Mouse (Mus musculus) heart, postnatal 0 days (tissue): ENCODE measurements around the gene Hcn2. TPM values are rescaled to one million over a fixed set of nuclear protein-coding genes. Genes with fewer than 3 reads are reported as not detected.
A peak's percentile ranks its signal among the peaks of the same experiment; 100 is the strongest.

ENCODE experiments used
- ATAC-seq: fragments of 200-750 bp; cut with Nextera tagmentation; 2 replicates; pipeline ENCODE4 v1.8.0; 2017; ENCODE audit warnings: low read depth, moderate number of reproducible peaks, moderate library complexity; ENCODE audit not compliant: insufficient read depth
- DNase-seq: peaks from one replicate; pipeline ENCODE4 v3.0.0-alpha.2; 2016; ENCODE audit warnings: low spot score
- H3K27ac ChIP-seq: fragments of 300-500 bp; sonication (generic); 2 replicates; pipeline ENCODE4 v1.5.1; 2014; ENCODE audit warnings: low read depth, mild to moderate bottlenecking
- H3K27me3 ChIP-seq: fragments of 300-500 bp; sonication (generic); 2 replicates; pipeline ENCODE4 v1.6.1; 2014; ENCODE audit warnings: low read length, mixed read lengths; ENCODE audit not compliant: control insufficient read depth, insufficient read depth
- H3K36me3 ChIP-seq: fragments of 300-500 bp; sonication (generic); replicated peaks from 2 replicates; pipeline ENCODE4 v1.6.1; 2014; ENCODE audit warnings: low read length, mixed read lengths; ENCODE audit not compliant: control insufficient read depth, insufficient read depth
- H3K4me1 ChIP-seq: fragments of 300-500 bp; sonication (generic); 2 replicates; pipeline ENCODE4 v1.6.1; 2014; ENCODE audit warnings: antibody characterized with exemption; ENCODE audit not compliant: control insufficient read depth, insufficient read depth
- H3K4me2 ChIP-seq: fragments of 300-500 bp; sonication (generic); 2 replicates; pipeline ENCODE4 v1.6.1; 2014; ENCODE audit warnings: low read depth, mild to moderate bottlenecking, low read length, moderate library complexity
- H3K4me3 ChIP-seq: fragments of 300-500 bp; sonication (generic); 2 replicates; pipeline ENCODE4 v1.5.1; 2014; ENCODE audit warnings: low read depth, low read length
- H3K9ac ChIP-seq: fragments of 300-500 bp; sonication (generic); replicated peaks from 2 replicates; pipeline ENCODE4 v1.6.1; 2014; ENCODE audit warnings: low read depth, low read length, mixed read lengths
- H3K9me3 ChIP-seq: fragments of 300-500 bp; sonication (generic); replicated peaks from 2 replicates; pipeline ENCODE4 v1.6.1; 2016; ENCODE audit warnings: low read length; ENCODE audit not compliant: control insufficient read depth
- CTCF ChIP-seq: IDR thresholded peaks from 2 replicates; pipeline ENCODE4 v1.5.1; 2016; ENCODE audit warnings: antibody characterized with exemption, control low read depth, low read depth
- EP300 ChIP-seq: IDR thresholded peaks from 2 replicates; pipeline ENCODE4 v1.6.1; 2016; ENCODE audit warnings: antibody characterized with exemption, low read depth
- WGBS: fragments of 180-500 bp; shearing (Covaris S2); extraction: QIAGEN DNeasy Blood & Tissue Kit; methylation state at CpG from one replicate; pipeline ENCODE4 v1.1.7; 2014; 5-methylcytosine and 5-hydroxymethylcytosine counted together
- polyA plus RNA-seq: library from polyadenylated mRNA; unstranded; fragments of >200 nt; fragmentation: Nextera tagmentation; extraction: Ambion mirVana; gene quantifications from 2 replicates; pipeline ENCODE4 v1.2.1, GENCODE M21; 2015
- total RNA-seq: library from RNA; depleted of rRNA; stranded (reverse); fragments of >200 nt; gene quantifications from 2 replicates; pipeline ENCODE4 v1.2.3, GENCODE M21; 2014; ENCODE audit warnings: low replicate concordance

Gene Hcn2
- total and polyA plus RNA-seq, 2 experiments from 2014 or later = 0.45 to 3.5 TPM

DNA sequence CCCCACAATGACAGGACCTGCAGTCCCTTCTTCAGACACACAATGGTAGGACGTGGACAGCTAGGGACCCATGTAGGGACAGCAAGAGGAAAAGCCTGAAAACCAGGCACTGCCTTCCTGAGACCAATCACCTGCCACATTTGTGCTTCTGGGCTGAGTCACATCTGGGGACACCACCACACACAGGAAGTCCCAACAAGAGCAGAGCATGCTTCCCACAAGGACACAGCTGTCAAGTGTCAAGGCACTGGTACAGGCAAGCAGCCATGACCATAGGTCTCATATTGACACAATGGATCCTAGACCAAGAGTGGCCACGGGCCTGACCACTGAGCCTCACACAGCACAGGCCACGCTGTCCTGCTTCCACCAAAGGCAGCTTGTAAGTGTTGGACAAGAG lies 46.4 kb downstream of the Hcn2 start:
- Histone ChIP-seq H3K4me2 (no peak overlapping the region), H3K4me1 (peaks cover 31% of the 10 kb centered on the region), H3K9me3 (no peaks in the 10 kb centered on the region), H3K27me3 (no peaks in the 10 kb centered on the region), H3K27ac (no peak overlapping the region), H3K36me3 (peaks cover 36% of the 10 kb centered on the region), H3K4me3 (no peak overlapping the region), H3K9ac (no peak overlapping the region)
- no peak for TF ChIP-seq EP300
- no peak for TF ChIP-seq CTCF
- ATAC-seq = no peak
- no peak for DNase-seq
- 78% methylated on average over 3 of the region's 3 CpGs for WGBS

DNA sequence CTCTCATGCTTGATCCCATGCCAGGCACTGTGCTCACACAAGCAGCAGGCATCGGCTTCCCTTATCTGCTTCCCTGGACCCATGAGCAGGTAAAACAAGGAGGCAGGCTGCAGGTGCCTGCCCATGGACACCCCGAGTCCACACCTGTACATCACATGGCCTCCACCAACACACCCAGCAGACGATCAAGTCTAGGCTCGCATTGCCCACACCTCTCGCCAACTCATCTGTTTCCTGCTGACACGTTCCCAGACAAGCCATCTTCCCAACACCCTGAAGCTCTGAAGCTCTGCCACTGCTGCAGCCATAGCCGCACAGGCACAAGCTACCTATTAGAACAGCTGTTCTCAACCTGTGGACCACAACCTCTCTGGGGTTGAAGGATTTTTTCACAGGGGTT lies 47.8 kb downstream of the Hcn2 start:
- DNase-seq (no peak), ATAC-seq (no peak)
- Histone ChIP-seq H3K27me3 (no peaks in the 10 kb centered on the region), H3K9ac (peak overlapping the region; percentile 9; the same call in 1 of the 2 replicates), H3K36me3 (peaks cover 22% of the 10 kb centered on the region), H3K9me3 (no peaks in the 10 kb centered on the region), H3K4me1 (peaks cover 31% of the 10 kb centered on the region), H3K27ac (peak overlapping the region; percentile 18; the same call in 1 of the 2 replicates), H3K4me2 (no peak overlapping the region), H3K4me3 (no peak overlapping the region)
- TF ChIP-seq CTCF (no peak), EP300 (no peak)
- 47% methylated on average over 7 of the region's 7 CpGs for WGBS

DNA sequence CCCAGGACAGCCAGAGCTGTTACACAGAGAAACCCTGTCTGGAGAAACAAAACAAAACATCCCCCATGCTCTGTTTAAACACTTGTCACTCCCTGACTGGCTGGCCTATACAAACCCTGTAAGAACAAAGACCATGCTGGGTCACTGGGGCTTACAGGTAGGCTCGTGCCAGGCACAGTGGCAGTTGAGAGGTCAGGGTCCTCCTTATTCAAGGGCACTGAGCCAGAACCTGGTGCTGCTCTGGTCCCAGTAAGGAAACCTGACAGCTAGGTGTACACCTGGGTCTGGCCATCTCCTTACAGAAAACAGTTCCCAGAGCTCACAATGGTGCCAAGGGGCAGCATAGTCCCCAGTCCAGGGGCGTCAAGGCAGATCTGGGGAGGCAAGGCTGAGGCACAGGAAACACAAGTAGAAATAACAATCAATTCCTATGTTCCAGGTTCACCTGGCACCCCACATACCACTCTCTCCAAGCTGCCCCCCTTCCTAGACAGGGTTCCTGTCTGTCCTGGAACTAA lies 48.9 kb downstream of the Hcn2 start:
- Histone ChIP-seq H3K27me3 (no peaks in the 10 kb centered on the region), H3K36me3 (peaks cover 20% of the 10 kb centered on the region), H3K4me3 (no peak overlapping the region), H3K27ac (no peak overlapping the region), H3K4me2 (peak overlapping the region; percentile 77; the same call in 1 of the 2 replicates), H3K4me1 (peaks cover 31% of the 10 kb centered on the region), H3K9ac (peak overlapping the region; percentile 87), H3K9me3 (no peaks in the 10 kb centered on the region)
- no peak for ATAC-seq
- TF ChIP-seq EP300 (no peak), CTCF (no peak)
- 79% methylated on average over 2 of the region's 2 CpGs for WGBS
- DNase-seq = no peak

DNA sequence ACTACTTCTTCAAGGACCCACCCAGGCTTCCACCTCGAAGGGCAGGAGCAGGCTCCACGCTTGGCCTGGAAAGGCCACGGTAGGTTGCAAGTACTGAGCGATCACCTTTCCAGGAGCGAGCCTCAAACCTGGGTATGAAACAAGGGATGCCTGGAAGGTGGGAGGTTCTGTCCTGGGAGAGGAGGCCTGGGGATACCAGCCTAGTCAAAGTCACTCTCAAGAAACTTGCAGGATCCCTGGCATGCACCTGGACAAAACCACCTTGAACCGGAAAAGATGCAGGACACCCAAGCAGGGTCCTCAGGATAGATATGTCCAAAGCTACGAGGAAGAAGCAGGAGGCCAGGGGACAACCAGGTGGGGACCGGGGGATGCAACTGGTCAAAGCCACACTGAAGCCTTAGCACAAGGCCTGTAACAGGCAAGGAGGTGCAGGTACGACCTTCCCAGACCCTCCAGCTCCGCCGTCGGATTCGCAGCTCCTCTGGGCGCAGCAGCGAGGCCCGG lies 49.6 kb downstream of the Hcn2 start:
- peak overlapping the region; percentile 91 for H3K27ac ChIP-seq
- H3K4me2 ChIP-seq = peak overlapping the region; percentile 77
- peaks cover 31% of the 10 kb centered on the region for H3K4me1 ChIP-seq
- DNase-seq = no peak
- 6% methylated on average over 15 of the region's 16 CpGs for WGBS
- peak overlapping the region; percentile 88 for H3K4me3 ChIP-seq
- H3K36me3 ChIP-seq = peaks cover 13% of the 10 kb centered on the region
- TF ChIP-seq EP300 = no peak
- ATAC-seq = no peak
- no peaks in the 10 kb centered on the region for H3K9me3 ChIP-seq
- H3K9ac ChIP-seq = peak overlapping the region; percentile 87
- H3K27me3 ChIP-seq = no peaks in the 10 kb centered on the region

DNA sequence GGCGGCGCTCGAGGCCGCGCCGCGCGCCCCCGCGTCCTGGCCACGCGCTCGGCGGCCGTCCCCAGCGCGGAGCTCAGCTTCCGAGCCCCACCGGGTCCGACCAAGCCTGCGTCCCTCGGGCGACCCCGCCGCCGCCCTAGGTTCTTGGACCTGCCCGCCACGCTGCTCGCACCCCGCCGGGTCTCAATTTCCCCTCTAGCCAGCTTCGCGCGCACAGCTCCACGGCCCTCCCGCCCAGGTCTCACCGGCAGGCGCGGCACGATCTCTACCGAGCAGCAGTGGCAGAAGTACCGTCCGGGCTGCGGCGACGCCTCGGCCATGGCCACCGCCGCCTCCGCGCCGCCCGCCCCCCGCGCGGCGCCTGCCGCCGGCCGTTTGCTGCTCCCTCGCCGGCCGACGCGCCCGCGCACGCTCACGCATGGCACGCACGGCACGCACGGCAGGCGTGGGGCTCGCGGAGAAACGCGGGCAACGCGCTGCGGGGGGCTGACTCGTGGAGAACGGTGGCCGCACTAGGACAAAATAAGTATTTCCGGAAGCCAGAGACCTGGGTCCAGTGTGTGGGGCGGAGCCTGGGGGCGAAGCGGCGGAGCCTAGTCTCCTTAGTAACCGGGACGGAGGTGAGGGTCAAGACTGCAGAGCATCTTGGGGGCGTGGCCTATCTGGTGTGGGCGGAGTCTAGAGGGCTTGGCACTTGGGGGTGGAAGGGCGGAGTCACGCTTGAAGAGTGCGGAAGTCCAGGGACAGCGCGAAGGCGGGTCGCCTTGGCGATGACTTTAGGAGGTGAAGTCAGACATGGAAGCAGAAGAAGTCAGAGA lies 50.3 kb downstream of the Hcn2 start, which contains the start of gene Rnf126:
TSS of gene Rnf126 (minus strand) at position 445 of the 818 bp plus-strand sequence.
- DNase-seq = peak; percentile 98
- H3K4me2 ChIP-seq = peak within 1 kb of the TSS; percentile 77
- peaks cover 31% of the 10 kb centered on the region for H3K4me1 ChIP-seq
- TF ChIP-seq EP300 (no peak), CTCF (no peak)
- ATAC-seq = peak; percentile 93
- H3K27ac ChIP-seq = peak within 1 kb of the TSS; percentile 91
- peak within 1 kb of the TSS; percentile 87 for H3K9ac ChIP-seq
- H3K4me3 ChIP-seq = peak within 1 kb of the TSS; percentile 88
- H3K27me3 ChIP-seq = no peaks in the 10 kb centered on the region
- peaks cover 6% of the 10 kb centered on the region for H3K36me3 ChIP-seq
- WGBS = under 1% methylated on average over 95 of the region's 101 CpGs
- no peaks in the 10 kb centered on the region for H3K9me3 ChIP-seq
